Mouse (Mus musculus): Measurements from ENCODE around the gene Npnt.

Gene Npnt

DNA sequence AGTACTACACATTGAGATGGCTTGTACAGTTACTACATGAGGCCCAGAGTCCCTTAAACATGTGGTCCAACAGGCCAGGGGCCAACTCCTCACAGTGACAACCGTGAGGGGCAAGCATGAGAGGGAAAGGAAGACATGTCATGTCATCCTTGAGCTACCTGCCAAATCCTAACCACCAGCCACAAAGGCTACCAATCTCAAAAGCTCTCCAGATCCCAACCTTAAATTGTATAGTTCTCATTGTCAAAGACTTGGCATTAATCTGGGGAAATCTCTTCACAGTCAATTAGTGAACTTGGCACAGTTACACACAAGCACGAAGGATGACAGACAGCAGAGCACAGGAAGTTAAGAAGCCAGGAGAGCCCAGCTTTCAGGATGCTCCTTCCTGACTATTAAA lies 15.4 kb downstream of the Npnt start:
- DNase-seq = no peak

DNA sequence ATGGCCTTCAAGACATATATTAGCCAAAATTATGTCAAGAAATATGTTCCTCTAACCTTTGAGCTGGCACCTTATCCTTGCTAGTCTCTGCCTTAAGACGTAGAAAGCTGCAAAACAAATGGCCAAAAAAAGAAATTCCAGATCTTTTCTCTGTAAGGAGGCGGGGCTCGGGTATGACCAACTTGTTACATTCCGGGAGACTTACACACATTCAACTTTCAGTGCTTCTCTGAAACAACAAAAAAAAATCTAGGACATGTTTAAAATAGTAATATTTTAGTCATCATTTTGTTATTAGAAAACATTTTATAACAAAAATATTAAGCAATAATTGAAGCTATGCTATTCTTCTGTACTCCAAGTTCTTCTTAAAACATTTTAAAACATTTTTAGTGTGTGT lies 18.6 kb downstream of the Npnt start:
- DNase-seq = no peak

- no peak for DNase-seq
Measured at GRCm38 (mm10) chr3:132929866-132930265, 20.2 kb downstream of the Npnt start.

DNA sequence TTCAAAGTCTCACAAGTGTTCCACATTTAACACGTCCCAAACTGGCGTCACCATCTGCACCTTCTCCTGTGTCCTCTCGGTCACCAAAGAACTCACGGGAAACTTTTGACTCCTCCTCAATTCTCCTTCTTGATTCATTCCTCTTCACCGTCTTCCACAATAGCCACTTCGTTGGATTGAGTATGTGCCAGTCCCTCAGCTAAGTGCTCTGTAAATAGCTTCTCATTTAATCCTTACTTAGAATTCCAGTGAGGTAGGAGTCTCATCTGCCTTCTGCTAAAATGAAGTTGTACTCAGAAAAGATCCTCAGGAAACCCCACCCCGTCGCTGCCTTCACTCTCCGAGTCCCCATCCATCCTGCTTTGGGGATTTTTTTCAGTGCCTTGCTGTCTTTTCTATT lies 21.9 kb downstream of the Npnt start:
- DNase-seq = no peak

GRCm38 (mm10) chr3:132919798-132920197 lies 30.3 kb downstream of the Npnt start:
- no peak for DNase-seq

GRCm38 (mm10) chr3:132919240-132919639 lies 30.9 kb downstream of the Npnt start:
- DNase-seq = no peak

- DNase-seq = no peak
Measured at GRCm38 (mm10) chr3:132917356-132918090, 32.6 kb downstream of the Npnt start.

DNA sequence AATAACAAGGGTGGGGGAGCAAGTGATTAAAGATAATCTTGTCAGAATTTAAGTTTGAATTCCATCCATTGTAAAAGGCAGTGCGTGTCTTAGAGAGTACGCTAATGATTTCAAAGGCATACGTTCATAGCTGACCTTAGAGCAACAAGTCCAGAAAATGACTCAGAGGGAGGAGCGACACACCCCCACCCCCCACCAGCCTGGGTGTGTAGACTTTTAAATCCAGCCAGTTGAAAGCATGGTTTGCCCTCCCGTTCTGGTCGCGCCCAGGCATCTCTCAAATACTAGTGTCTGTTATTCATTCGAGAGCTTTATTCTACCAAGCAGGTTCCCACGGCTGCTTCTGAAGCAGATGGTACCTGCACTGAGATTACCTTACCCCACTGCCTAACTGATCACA lies 34.4 kb downstream of the Npnt start:
- no peak for DNase-seq

DNA sequence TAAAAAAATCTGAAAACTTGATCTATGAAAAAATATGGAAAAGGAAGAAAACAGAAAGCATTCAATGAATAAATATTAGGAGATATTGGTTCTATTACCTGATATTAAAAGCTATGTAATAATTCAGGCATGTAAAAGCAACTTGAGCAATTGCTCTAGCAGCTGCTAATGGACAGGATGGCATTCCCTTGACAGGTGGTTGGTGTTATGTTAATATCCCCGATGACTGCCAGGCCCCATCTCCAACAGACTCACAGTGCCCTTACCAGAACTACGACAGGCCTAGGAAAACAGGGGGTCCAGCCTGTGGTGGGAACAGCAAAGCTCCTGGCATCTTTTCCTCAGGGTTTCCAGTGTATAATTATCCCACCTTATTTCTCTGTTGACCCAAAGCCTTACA lies 37.7 kb downstream of the Npnt start:
- no peak for DNase-seq

DNA sequence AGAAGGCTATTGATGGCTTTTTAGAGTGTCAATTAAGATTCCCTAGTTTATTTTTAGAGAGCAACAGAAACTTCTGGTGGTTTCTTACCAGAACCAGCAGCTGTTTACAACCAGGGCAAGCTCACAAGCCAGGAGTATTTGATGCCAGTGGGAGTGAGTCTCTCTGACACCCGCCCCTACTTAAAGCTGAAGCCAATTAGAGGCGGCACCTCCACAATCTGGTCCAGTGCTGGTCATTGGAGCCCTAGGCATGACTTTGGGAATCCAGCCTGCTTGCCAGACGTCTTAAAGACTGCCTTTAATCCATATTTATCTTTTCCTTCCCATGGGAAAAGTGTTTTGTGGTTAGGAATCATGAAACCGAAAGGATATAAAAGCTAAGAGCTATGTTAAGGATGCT lies 38.4 kb downstream of the Npnt start:
- no peak for DNase-seq

- DNase-seq = no peak
Measured at GRCm38 (mm10) chr3:132910727-132911126, 39.4 kb downstream of the Npnt start.

GRCm38 (mm10) chr3:132909736-132910135 lies 40.4 kb downstream of the Npnt start:
- DNase-seq = no peak

DNA sequence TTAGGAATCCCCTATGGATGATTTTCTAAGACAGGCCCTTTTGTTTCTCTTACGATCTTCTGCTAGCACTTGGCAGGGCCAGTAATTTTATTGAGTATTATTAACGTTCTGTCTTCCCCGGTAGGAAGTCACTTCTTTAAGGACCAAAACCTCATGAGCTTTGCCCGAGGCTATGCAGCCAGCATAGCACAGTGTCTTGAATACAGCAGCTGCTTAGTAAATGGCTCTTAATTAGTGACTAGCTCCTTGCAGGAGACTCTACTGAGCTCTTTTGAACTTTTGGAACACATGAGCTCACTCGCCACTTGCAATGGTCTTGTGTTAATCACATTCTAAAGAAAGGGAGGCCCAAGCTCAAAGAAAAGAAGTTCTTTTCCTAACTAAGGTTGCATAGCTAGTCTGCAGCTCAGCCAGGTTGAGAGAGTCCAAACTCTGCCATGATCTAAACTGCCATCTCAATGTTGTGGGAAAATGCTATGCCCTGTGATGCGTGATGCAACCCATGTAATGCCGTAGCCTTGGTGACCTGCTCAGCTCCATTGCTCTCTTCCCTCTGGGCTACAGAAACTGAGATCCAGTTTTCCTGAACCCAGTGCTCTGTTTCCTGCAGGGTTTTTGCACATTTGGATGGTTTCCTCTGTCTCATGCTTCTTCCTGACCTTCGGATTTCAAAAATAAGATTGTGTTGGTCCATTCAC lies 42.4 kb downstream of the Npnt start:
- no peak for DNase-seq

DNA sequence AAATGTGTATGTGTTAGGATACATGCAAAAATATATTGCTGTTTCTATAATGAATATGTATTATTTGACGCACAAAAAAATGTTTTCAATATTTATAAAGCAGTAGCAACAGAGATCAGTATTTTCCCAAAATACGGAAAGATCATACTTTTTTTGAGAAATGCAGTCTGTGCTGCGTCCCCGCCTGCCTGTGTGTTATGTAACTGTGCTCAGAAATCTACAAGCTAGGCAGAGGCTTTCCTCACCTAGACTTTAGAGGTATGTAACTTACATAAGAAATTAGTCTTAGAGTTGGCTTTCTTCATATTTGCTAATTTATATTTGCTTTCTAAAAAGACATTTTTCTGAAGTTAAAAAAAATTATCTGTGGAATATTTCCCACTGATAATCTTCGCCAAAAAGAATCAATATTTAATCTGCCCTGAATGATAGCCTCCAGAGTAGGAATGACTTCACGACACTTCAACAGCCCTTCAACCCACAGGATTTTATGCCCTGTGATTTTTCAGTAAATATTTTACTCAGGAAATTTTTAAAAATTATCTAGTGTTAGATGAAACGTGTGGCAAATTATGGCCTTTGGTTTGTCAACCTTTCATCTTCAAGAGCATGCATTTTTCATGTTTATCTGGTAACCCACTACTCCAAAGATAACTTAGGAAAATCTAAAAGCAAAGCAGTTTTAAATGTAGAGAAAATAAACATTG lies 44.7 kb downstream of the Npnt start:
- DNase-seq = no peak

GRCm38 (mm10) chr3:132903386-132903785 lies 46.7 kb downstream of the Npnt start:
- no peak for DNase-seq

- no peak for DNase-seq
Measured at GRCm38 (mm10) chr3:132902921-132903320, 47.2 kb downstream of the Npnt start.

GRCm38 (mm10) chr3:132902206-132902605 lies 47.9 kb downstream of the Npnt start:
- DNase-seq = no peak

- DNase-seq = no peak
Measured at GRCm38 (mm10) chr3:132897891-132898290, 52.2 kb downstream of the Npnt start.

- DNase-seq = no peak
Measured at GRCm38 (mm10) chr3:132897390-132897789, 52.7 kb downstream of the Npnt start.

DNA sequence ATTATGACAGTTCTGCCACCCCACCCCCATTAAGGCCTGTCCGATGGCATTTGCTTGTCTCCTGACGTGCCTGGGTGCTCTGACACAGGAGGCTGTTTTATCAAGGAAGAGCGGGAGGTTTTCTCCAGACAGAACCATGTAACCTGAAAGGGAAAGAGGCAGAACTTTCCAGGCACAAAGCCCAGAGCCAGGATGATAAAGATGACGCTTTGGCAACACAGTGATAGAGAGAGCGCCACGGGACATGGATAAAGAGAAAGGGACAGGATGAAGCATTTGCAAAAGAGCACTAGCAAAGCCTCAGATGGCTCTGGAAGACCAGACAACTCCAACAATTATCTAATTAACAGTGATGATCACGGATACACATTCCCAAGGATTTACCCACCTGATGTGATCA lies 56.0 kb downstream of the Npnt start:
- DNase-seq = no peak

- no peak for DNase-seq
Measured at GRCm38 (mm10) chr3:132893676-132894075, 56.4 kb downstream of the Npnt start.

DNA sequence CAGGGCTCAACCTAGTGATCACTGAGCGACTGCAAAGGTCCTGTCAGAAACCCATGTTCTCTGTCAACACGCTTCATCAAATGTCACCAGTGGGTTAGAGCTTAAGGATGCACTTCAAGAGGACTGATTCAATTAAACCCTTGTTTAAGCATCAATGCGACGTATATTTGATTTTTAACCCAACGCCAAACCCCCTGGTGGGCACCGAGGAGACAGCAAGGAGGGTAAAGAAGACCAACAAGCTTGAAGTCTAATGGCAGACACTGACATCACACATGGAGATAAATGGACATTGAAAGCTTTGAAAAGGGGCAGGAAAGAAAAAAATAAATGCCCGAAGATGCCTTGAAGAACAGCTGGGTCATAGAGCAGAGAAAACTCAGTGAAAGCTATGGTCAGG lies 57.0 kb downstream of the Npnt start:
- DNase-seq = no peak

DNA sequence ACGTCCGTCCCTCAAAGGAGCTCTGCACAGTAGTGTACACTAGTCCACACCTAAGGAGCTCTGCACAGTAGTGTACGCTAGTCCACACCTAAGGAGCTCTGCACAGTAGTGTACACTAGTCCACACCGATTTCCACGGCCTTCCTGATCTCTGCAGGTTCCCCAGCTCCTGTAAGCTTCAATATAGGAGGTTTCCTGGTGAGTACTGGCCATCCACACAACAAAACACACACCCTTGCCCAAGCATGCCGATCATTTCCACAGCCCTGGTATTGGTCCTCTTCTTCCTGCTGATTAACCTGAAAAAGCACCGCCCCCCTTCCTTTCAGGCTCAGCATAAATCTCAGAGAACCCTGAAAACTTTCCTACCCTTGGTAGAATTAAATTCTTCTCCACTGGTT lies 57.6 kb downstream of the Npnt start:
- DNase-seq = no peak

Measured in spleen, adult 18-20 months (tissue).